39 mouse cellular contexts compared by ENCODE assay signal in genomic region chr14:20601287-20601686, GRCm38 (mm10). TPM values are rescaled to one million over a fixed set of nuclear protein-coding genes. Genes with fewer than 3 reads are reported as not detected.
"Had no signal": no experiment of that assay in that cellular context is flagged by ENCODE, and none has a peak within 500 bp of the region (broad histone marks: within the 10 kb centered on the region; RNA-seq: fewer than 3 reads in every experiment).

No protein-coding gene starts in this region.

- H3K36me3 ChIP-seq: heart, embryonic 15.5 days; hindbrain, embryonic 15.5 days; intestine, embryonic 15.5 days had no signal

- H3K4me3 ChIP-seq: heart, embryonic 10.5 days; heart, embryonic 12.5 days; heart, embryonic 13.5 days; heart, embryonic 15.5 days; hindbrain, embryonic 10.5 days; hindbrain, embryonic 12.5 days; hindbrain, embryonic 13.5 days; hindbrain, embryonic 15.5 days; intestine, embryonic 15.5 days; kidney, embryonic 15.5 days; left cerebral cortex, adult 2 months had no signal

- DNase-seq: heart, postnatal 10 days; heart, postnatal 14 days; heart, postnatal 36 days; heart, postnatal 4 days; kidney, adult 11 months; kidney, adult 18-20 months; kidney, adult 2 months; kidney, adult 8-10 months; kidney, adult 9 months; kidney, postnatal 10 days; kidney, postnatal 14 days; kidney, postnatal 25 days; kidney, postnatal 36 days; kidney, postnatal 4 days; layer of hippocampus, adult 9-11 months; layer of hippocampus, postnatal 36 days had no signal

- H3K27me3 ChIP-seq: heart, embryonic 12.5 days; heart, embryonic 13.5 days; heart, embryonic 15.5 days; hindbrain, embryonic 12.5 days; hindbrain, embryonic 13.5 days; hindbrain, embryonic 15.5 days; intestine, embryonic 15.5 days; kidney, embryonic 15.5 days had no signal

- H3K27ac ChIP-seq: hindbrain, embryonic 10.5 days; hindbrain, embryonic 12.5 days; hindbrain, embryonic 13.5 days; hindbrain, embryonic 14.5 days; hindbrain, embryonic 15.5 days; hindbrain, postnatal 0 days; intestine, embryonic 15.5 days; kidney, embryonic 15.5 days; kidney, postnatal 0 days; left cerebral cortex, adult 2 months had no signal

- H3K4me1 ChIP-seq: hindbrain, embryonic 12.5 days; hindbrain, embryonic 13.5 days; hindbrain, embryonic 15.5 days; intestine, embryonic 15.5 days; kidney, embryonic 15.5 days had no signal

- H3K9me3 ChIP-seq: heart, embryonic 10.5 days; heart, embryonic 12.5 days; heart, embryonic 13.5 days; heart, embryonic 15.5 days; hindbrain, embryonic 10.5 days; hindbrain, embryonic 12.5 days; hindbrain, embryonic 13.5 days; hindbrain, embryonic 15.5 days; intestine, embryonic 15.5 days; kidney, embryonic 15.5 days had no signal

RNA-seq across cellular contexts. Expression of gene Myoz1, which starts 55.1 kb away (rescaled TPM):
- total RNA-seq: hematopoietic stem cell, adult 5-6 weeks; hindbrain, postnatal 0 days; layer of hippocampus, adult 18-20 months; layer of hippocampus, postnatal 14 days; layer of hippocampus, postnatal 25 days; layer of hippocampus, postnatal 36 days; left cerebral cortex, adult 18-20 months; left cerebral cortex, adult 2 months had no signal
- polyA plus RNA-seq: hindbrain, embryonic 11.5 days; hindbrain, embryonic 14.5 days; hindbrain, embryonic 15.5 days; hindbrain, postnatal 0 days; inflammation-experienced regulatory T-cells, adult 6 months; intestine, embryonic 14.5 days; intestine, postnatal 0 days had no signal
